Mouse (Mus musculus): ENCODE results near the gene Ccdc62. TPM values are rescaled to one million over a fixed set of nuclear protein-coding genes. Genes with fewer than 3 reads are reported as not detected.
A peak's percentile ranks its signal among the peaks of the same experiment; 100 is the strongest.

Ccdc62 gene
- polyA plus RNA-seq, 1 experiment from 2014 or later = 6.8 TPM

GRCm38 (mm10) chr5:123896395-123896794 lies 34.1 kb upstream of the Ccdc62 start:
- Histone ChIP-seq H3K27me3 (ENCODE audit: control insufficient read depth, insufficient read depth, low read length) (no peaks in the 10 kb centered on the region), H3K4me2 (ENCODE audit: low read depth, low read length) (no peak overlapping the region), H3K27ac (ENCODE audit: low read length) (peak overlapping the region; percentile 60), H3K9ac (ENCODE audit: low read length) (no peak overlapping the region), H3K9me3 (replicated peaks; ENCODE audit: control insufficient read depth, low read length) (no peaks in the 10 kb centered on the region), H3K36me3 (ENCODE audit: control insufficient read depth, insufficient read depth, low read length) (no peaks in the 10 kb centered on the region), H3K4me1 (ENCODE audit: control insufficient read depth, insufficient read depth, low read length) (no peaks in the 10 kb centered on the region), H3K4me3 (replicated peaks; ENCODE audit: low read length) (no peak overlapping the region)
- WGBS = 63% methylated on average over 11 of the region's 11 CpGs
- no peak for ATAC-seq (ENCODE audit: insufficient read depth, low FRiP score)

GRCm38 (mm10) chr5:123897352-123897751 lies 33.1 kb upstream of the Ccdc62 start:
- ATAC-seq (ENCODE audit: insufficient read depth, low FRiP score) = no peak
- H3K27ac ChIP-seq (ENCODE audit: low read length) = no peak overlapping the region
- H3K4me3 ChIP-seq (replicated peaks; ENCODE audit: low read length) = no peak overlapping the region

GRCm38 (mm10) chr5:123904059-123904672 lies 26.3 kb upstream of the Ccdc62 start:
- 0 out of 2 replicates have a peak, but pooled peaks cover 6% of the 10 kb centered on the region for H3K36me3 ChIP-seq (ENCODE audit: control insufficient read depth, insufficient read depth, low read length)
- 64% methylated on average over 11 of the region's 11 CpGs for WGBS
- peaks cover 16% of the 10 kb centered on the region for H3K4me1 ChIP-seq (ENCODE audit: control insufficient read depth, insufficient read depth, low read length)
- H3K4me3 ChIP-seq (replicated peaks; ENCODE audit: low read length) = no peak overlapping the region
- no peaks in the 10 kb centered on the region for H3K27me3 ChIP-seq (ENCODE audit: control insufficient read depth, insufficient read depth, low read length)
- H3K9me3 ChIP-seq (replicated peaks; ENCODE audit: control insufficient read depth, low read length) = no peaks in the 10 kb centered on the region
- no peak overlapping the region for H3K27ac ChIP-seq (ENCODE audit: low read length)
- no peak for ATAC-seq (ENCODE audit: insufficient read depth, low FRiP score)
- no peak overlapping the region for H3K9ac ChIP-seq (ENCODE audit: low read length)
- no peak overlapping the region for H3K4me2 ChIP-seq (ENCODE audit: low read depth, low read length)

More at GRCm38 (mm10) chr5:123897352-123897751, 33.1 kb upstream of the Ccdc62 start:
- Histone ChIP-seq H3K27me3 (ENCODE audit: control insufficient read depth, insufficient read depth, low read length) (no peaks in the 10 kb centered on the region), H3K4me1 (ENCODE audit: control insufficient read depth, insufficient read depth, low read length) (no peaks in the 10 kb centered on the region), H3K4me2 (ENCODE audit: low read depth, low read length) (no peak overlapping the region), H3K36me3 (ENCODE audit: control insufficient read depth, insufficient read depth, low read length) (no peaks in the 10 kb centered on the region), H3K9ac (ENCODE audit: low read length) (no peak overlapping the region), H3K9me3 (replicated peaks; ENCODE audit: control insufficient read depth, low read length) (no peaks in the 10 kb centered on the region)
- 73% methylated on average over 13 of the region's 13 CpGs for WGBS

- Histone ChIP-seq H3K27ac (ENCODE audit: low read length) (no peak overlapping the region), H3K4me3 (replicated peaks; ENCODE audit: low read length) (peak overlapping the region; percentile 82), H3K4me1 (ENCODE audit: control insufficient read depth, insufficient read depth, low read length) (peaks cover 16% of the 10 kb centered on the region), H3K9me3 (replicated peaks; ENCODE audit: control insufficient read depth, low read length) (no peaks in the 10 kb centered on the region), H3K4me2 (ENCODE audit: low read depth, low read length) (peak overlapping the region; percentile 41), H3K27me3 (ENCODE audit: control insufficient read depth, insufficient read depth, low read length) (no peaks in the 10 kb centered on the region), H3K9ac (ENCODE audit: low read length) (peak overlapping the region; percentile 4; the same call in 1 of the 2 replicates), H3K36me3 (ENCODE audit: control insufficient read depth, insufficient read depth, low read length) (0 out of 2 replicates have a peak, but pooled peaks cover 6% of the 10 kb centered on the region)
- ATAC-seq (ENCODE audit: insufficient read depth, low FRiP score) = no peak
- 71% methylated on average over 17 of the region's 17 CpGs for WGBS
Observed at GRCm38 (mm10) chr5:123906146-123906975, 24.1 kb upstream of the Ccdc62 start.

GRCm38 (mm10) chr5:123906976-123907630 lies 23.4 kb upstream of the Ccdc62 start, which contains the start of gene Denr:
Gene Denr, plus strand, starts transcription at chr5:123907175.
- peaks cover 16% of the 10 kb centered on the region for H3K4me1 ChIP-seq (ENCODE audit: control insufficient read depth, insufficient read depth, low read length)
- under 1% methylated on average over 59 of the region's 61 CpGs for WGBS
- no peaks in the 10 kb centered on the region for H3K9me3 ChIP-seq (replicated peaks; ENCODE audit: control insufficient read depth, low read length)
- peak within 1 kb of the TSS; percentile 94 for H3K4me2 ChIP-seq (ENCODE audit: low read depth, low read length)
- 0 out of 2 replicates have a peak, but pooled peaks cover 9% of the 10 kb centered on the region for H3K36me3 ChIP-seq (ENCODE audit: control insufficient read depth, insufficient read depth, low read length)
- H3K27me3 ChIP-seq (ENCODE audit: control insufficient read depth, insufficient read depth, low read length) = no peaks in the 10 kb centered on the region
- ATAC-seq (ENCODE audit: insufficient read depth, low FRiP score) = peak; percentile 96
- H3K4me3 ChIP-seq (replicated peaks; ENCODE audit: low read length) = peak within 1 kb of the TSS; percentile 82
- peak within 1 kb of the TSS; percentile 83 for H3K27ac ChIP-seq (ENCODE audit: low read length)
- peak within 1 kb of the TSS; percentile 94 for H3K9ac ChIP-seq (ENCODE audit: low read length)

GRCm38 (mm10) chr5:123907631-123907977 lies 22.9 kb upstream of the Ccdc62 start:
- 2% methylated on average over 10 of the region's 10 CpGs for WGBS

GRCm38 (mm10) chr5:123914852-123915251 lies 15.6 kb upstream of the Ccdc62 start:
- peaks cover 15% of the 10 kb centered on the region for H3K36me3 ChIP-seq (ENCODE audit: control insufficient read depth, insufficient read depth, low read length)
- 85% methylated on average over 3 of the region's 3 CpGs for WGBS

More at GRCm38 (mm10) chr5:123907631-123907977, 22.9 kb upstream of the Ccdc62 start:
- H3K27ac ChIP-seq (ENCODE audit: low read length) = peak overlapping the region; percentile 83
- peak overlapping the region; percentile 82 for H3K4me3 ChIP-seq (replicated peaks; ENCODE audit: low read length)
- H3K27me3 ChIP-seq (ENCODE audit: control insufficient read depth, insufficient read depth, low read length) = no peaks in the 10 kb centered on the region
- peak overlapping the region; percentile 94 for H3K4me2 ChIP-seq (ENCODE audit: low read depth, low read length)
- H3K9ac ChIP-seq (ENCODE audit: low read length) = peak overlapping the region; percentile 94
- no peak for ATAC-seq (ENCODE audit: insufficient read depth, low FRiP score)
- 0 out of 2 replicates have a peak, but pooled peaks cover 9% of the 10 kb centered on the region for H3K36me3 ChIP-seq (ENCODE audit: control insufficient read depth, insufficient read depth, low read length)
- H3K9me3 ChIP-seq (replicated peaks; ENCODE audit: control insufficient read depth, low read length) = no peaks in the 10 kb centered on the region
- H3K4me1 ChIP-seq (ENCODE audit: control insufficient read depth, insufficient read depth, low read length) = peaks cover 16% of the 10 kb centered on the region

GRCm38 (mm10) chr5:123922112-123922511 lies 8.4 kb upstream of the Ccdc62 start:
- no peak overlapping the region for H3K27ac ChIP-seq (ENCODE audit: low read length)
- no peak overlapping the region for H3K9ac ChIP-seq (ENCODE audit: low read length)
- no peak for ATAC-seq (ENCODE audit: insufficient read depth, low FRiP score)
- peaks cover 18% of the 10 kb centered on the region for H3K36me3 ChIP-seq (ENCODE audit: control insufficient read depth, insufficient read depth, low read length)
- H3K4me1 ChIP-seq (ENCODE audit: control insufficient read depth, insufficient read depth, low read length) = no peaks in the 10 kb centered on the region
- H3K27me3 ChIP-seq (ENCODE audit: control insufficient read depth, insufficient read depth, low read length) = no peaks in the 10 kb centered on the region
- no peaks in the 10 kb centered on the region for H3K9me3 ChIP-seq (replicated peaks; ENCODE audit: control insufficient read depth, low read length)
- WGBS = 92% methylated on average over 6 of the region's 6 CpGs
- no peak overlapping the region for H3K4me3 ChIP-seq (replicated peaks; ENCODE audit: low read length)
- H3K4me2 ChIP-seq (ENCODE audit: low read depth, low read length) = no peak overlapping the region

More at GRCm38 (mm10) chr5:123914852-123915251, 15.6 kb upstream of the Ccdc62 start:
- Histone ChIP-seq H3K4me2 (ENCODE audit: low read depth, low read length) (no peak overlapping the region), H3K27ac (ENCODE audit: low read length) (no peak overlapping the region), H3K4me1 (ENCODE audit: control insufficient read depth, insufficient read depth, low read length) (no peaks in the 10 kb centered on the region), H3K9ac (ENCODE audit: low read length) (no peak overlapping the region), H3K27me3 (ENCODE audit: control insufficient read depth, insufficient read depth, low read length) (no peaks in the 10 kb centered on the region), H3K4me3 (replicated peaks; ENCODE audit: low read length) (no peak overlapping the region), H3K9me3 (replicated peaks; ENCODE audit: control insufficient read depth, low read length) (no peaks in the 10 kb centered on the region)
- no peak for ATAC-seq (ENCODE audit: insufficient read depth, low FRiP score)
